Comparison of ENCODE assay signal across 8 mouse cellular contexts in the genomic region with DNA sequence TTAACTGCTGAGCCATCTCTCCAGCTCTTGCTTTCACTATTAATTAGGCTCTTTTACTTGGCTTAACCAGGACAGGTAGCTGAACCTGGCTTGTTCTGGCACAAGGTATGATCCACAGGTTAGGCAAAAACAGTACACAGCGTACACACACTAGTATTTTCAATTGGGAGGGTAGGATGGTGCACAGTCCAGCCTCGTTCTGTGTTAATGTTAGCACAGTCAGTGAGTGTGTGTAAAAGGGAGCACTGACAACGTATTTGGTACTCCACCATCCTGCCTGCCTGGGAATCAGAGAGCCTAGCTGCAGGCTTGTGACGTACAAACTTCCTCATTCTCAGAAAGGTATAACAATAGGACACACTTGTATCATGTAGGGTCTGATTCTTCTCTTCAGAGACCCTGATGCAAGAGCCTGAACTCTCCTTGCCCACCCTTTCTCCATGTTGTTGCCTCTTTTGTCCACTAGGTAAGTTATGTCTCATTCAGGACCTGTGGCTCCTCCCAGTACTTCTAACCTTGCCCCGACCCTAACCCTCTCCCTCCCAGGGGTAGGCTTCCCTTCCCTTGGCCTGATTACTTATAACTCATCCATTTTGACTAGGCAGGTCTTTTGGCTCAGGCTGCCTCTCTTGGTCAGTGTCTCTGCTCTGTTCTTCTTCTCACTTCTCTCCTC. TPM values are rescaled to one million over a fixed set of nuclear protein-coding genes. Genes with fewer than 3 reads are reported as not detected.
A peak's percentile ranks its signal among the peaks of the same experiment; 100 is the strongest.
DNase-seq lines count a peak whose midpoint lies in the region; ATAC-seq and TF ChIP-seq lines count a peak whose summit lies in the region.

No protein-coding gene starts in this region.

- peak in 1 of 3 experiments; percentile 17; a peak in 2 of 6 replicates for TF ChIP-seq CTCF in MEL (IDR thresholded peaks at IDR 0.05 in 2 of 3, conservative IDR thresholded peaks at IDR 0.05 in 1 of 3; ENCODE audit: control insufficient read depth in 1 of 3, insufficient read depth in 1 of 3, low read depth in 2 of 3, low read length in 3 of 3, poor library complexity in 1 of 3, severe bottlenecking in 1 of 3)
- TF ChIP-seq CTCF in hindbrain, postnatal 0 days (IDR thresholded peaks at IDR 0.05; ENCODE audit: low read depth) = no peak

- H3K36me3 ChIP-seq in hindbrain, embryonic 11.5 days (ENCODE audit: control insufficient read depth, insufficient read depth, low read length) = 0 out of 2 replicates have a peak, but pooled peaks cover 2% of the 10 kb centered on the region
- peaks cover 36% of the 10 kb centered on the region for H3K36me3 ChIP-seq in hindbrain, embryonic 12.5 days
- H3K36me3 ChIP-seq in MEL (ENCODE audit: control insufficient read depth in 1 of 2, insufficient read depth in 2 of 2, low read length in 2 of 2) = no peaks in the 10 kb centered on the region
- H3K36me3 ChIP-seq in hindbrain, postnatal 0 days (ENCODE audit: insufficient read depth, low read length) = peaks cover 28% of the 10 kb centered on the region; the same call in 1 of the 2 replicates

- H3K27me3 ChIP-seq in hindbrain, embryonic 11.5 days (ENCODE audit: control insufficient read depth, insufficient read depth, low read length) = no peaks in the 10 kb centered on the region
- no peaks in the 10 kb centered on the region for H3K27me3 ChIP-seq in hindbrain, embryonic 12.5 days
- peaks cover 0 to 3% of the 10 kb centered on the region in 2 experiments; a peak in 3 of 4 replicates for H3K27me3 ChIP-seq in MEL (ENCODE audit: control insufficient read depth in 1 of 2, insufficient read depth in 2 of 2, low read length in 2 of 2)
- no peaks in the 10 kb centered on the region for H3K27me3 ChIP-seq in hindbrain, postnatal 0 days (ENCODE audit: insufficient read depth, low read length)

- no peak overlapping the region for H3K27ac ChIP-seq in hindbrain, embryonic 11.5 days (ENCODE audit: low read depth, low read length)
- no peak overlapping the region for H3K27ac ChIP-seq in hindbrain, embryonic 12.5 days
- no peak overlapping the region for H3K27ac ChIP-seq in MEL (ENCODE audit: control insufficient read depth, low read depth, low read length)
- no peak overlapping the region for H3K27ac ChIP-seq in hindbrain, postnatal 0 days

- no peak for ATAC-seq in hindbrain, embryonic 11.5 days (ENCODE audit: low FRiP score)
- ATAC-seq in hindbrain, embryonic 12.5 days (ENCODE audit: low FRiP score) = no peak
- ATAC-seq in hindbrain, postnatal 0 days = peak; percentile 51; the same call in 1 of the 2 replicates
- ATAC-seq in monocyte, adult 5-6 weeks (replicated peaks; ENCODE audit: insufficient number of reproducible peaks, low FRiP score, low TSS enrichment, poor library complexity, severe bottlenecking) = 0 out of 2 replicates have a peak, but pooled peaks have one; percentile 17

- WGBS in hindbrain, embryonic 11.5 days = 59% methylated on average over 5 of the region's 5 CpGs
- WGBS in hindbrain, embryonic 12.5 days = 58% methylated on average over 5 of the region's 5 CpGs
- WGBS in hindbrain, postnatal 0 days = 55% methylated on average over 5 of the region's 5 CpGs

- H3K79me2 ChIP-seq in MEL (ENCODE audit: control insufficient read depth, insufficient read depth, low read length, poor library complexity) = no peaks in the 10 kb centered on the region

- no peak for TF ChIP-seq POLR2A in MEL (IDR thresholded peaks at IDR 0.05; ENCODE audit: control insufficient read depth in 1 of 2, insufficient read depth in 1 of 2, low read depth in 1 of 2, low read length in 2 of 2, poor library complexity in 1 of 2)

- DNase-seq in hindbrain, embryonic 11.5 days (ENCODE audit: low spot score) = peak; percentile 8
- DNase-seq in MEL (ENCODE audit: low read depth, low spot score) = peak; percentile 21
- no peak for DNase-seq in hindbrain, postnatal 0 days (ENCODE audit: low spot score)
- no peak for DNase-seq in urinary bladder, postnatal 25 days (ENCODE audit: low spot score)
- DNase-seq in urinary bladder, adult 18-20 months (ENCODE audit: low spot score in 2 of 2) = no peak
- no peak for DNase-seq in spleen, postnatal 14 days (ENCODE audit: low spot score in 2 of 2)

- no peak overlapping the region for H3K4me2 ChIP-seq in hindbrain, embryonic 11.5 days (replicated peaks; ENCODE audit: low read depth, low read length)
- H3K4me2 ChIP-seq in hindbrain, embryonic 12.5 days (replicated peaks) = no peak overlapping the region
- H3K4me2 ChIP-seq in hindbrain, postnatal 0 days (ENCODE audit: low read depth, low read length) = no peak overlapping the region

- H3K9ac ChIP-seq in hindbrain, embryonic 11.5 days (ENCODE audit: low read depth, low read length) = no peak overlapping the region
- H3K9ac ChIP-seq in hindbrain, embryonic 12.5 days = no peak overlapping the region
- no peak overlapping the region for H3K9ac ChIP-seq in MEL (ENCODE audit: control insufficient read depth, low read depth, low read length, poor library complexity, severe bottlenecking)
- no peak overlapping the region for H3K9ac ChIP-seq in hindbrain, postnatal 0 days (replicated peaks; ENCODE audit: low read length)

- TF ChIP-seq EP300 in MEL (IDR thresholded peaks at IDR 0.05; ENCODE audit: low read depth in 1 of 2, low read length in 2 of 2) = no peak

- no peak for TF ChIP-seq RAD21 in MEL (IDR thresholded peaks at IDR 0.05; ENCODE audit: low read depth, low read length)

- no peaks in the 10 kb centered on the region for H3K4me1 ChIP-seq in hindbrain, embryonic 11.5 days (replicated peaks; ENCODE audit: control insufficient read depth, insufficient read depth, low read length)
- peaks cover 11% of the 10 kb centered on the region; the same call in 1 of the 2 replicates for H3K4me1 ChIP-seq in hindbrain, embryonic 12.5 days
- no peaks in the 10 kb centered on the region for H3K4me1 ChIP-seq in MEL (ENCODE audit: control insufficient read depth in 1 of 2, insufficient read depth in 2 of 2, low read length in 2 of 2)
- no peaks in the 10 kb centered on the region for H3K4me1 ChIP-seq in hindbrain, postnatal 0 days (ENCODE audit: insufficient read depth, low read length)

- H3K4me3 ChIP-seq in hindbrain, embryonic 11.5 days (ENCODE audit: low read depth, low read length) = no peak overlapping the region
- no peak overlapping the region for H3K4me3 ChIP-seq in hindbrain, embryonic 12.5 days
- peak overlapping the region in 1 of 2 experiments; percentile 25; a peak in 2 of 4 replicates for H3K4me3 ChIP-seq in MEL (ENCODE audit: control insufficient read depth in 1 of 2, insufficient read depth in 1 of 2, low read depth in 2 of 2, low read length in 2 of 2)
- no peak overlapping the region for H3K4me3 ChIP-seq in hindbrain, postnatal 0 days (ENCODE audit: low read length)

- H3K9me3 ChIP-seq in hindbrain, embryonic 11.5 days (ENCODE audit: control insufficient read depth, low read length) = no peaks in the 10 kb centered on the region
- no peaks in the 10 kb centered on the region for H3K9me3 ChIP-seq in hindbrain, embryonic 12.5 days (replicated peaks)
- H3K9me3 ChIP-seq in MEL (replicated peaks; ENCODE audit: insufficient read depth, low read length) = no peaks in the 10 kb centered on the region
- no peaks in the 10 kb centered on the region for H3K9me3 ChIP-seq in hindbrain, postnatal 0 days (ENCODE audit: low read length)

TF ChIP-seq in MEL, 35 proteins besides CTCF, POLR2A, EP300 and RAD21:
- TF ChIP-seq GATA1 (IDR thresholded peaks at IDR 0.05; ENCODE audit: low read depth, low read length) (no peak), POLR2AphosphoS5 (IDR thresholded peaks at IDR 0.05; ENCODE audit: borderline replicate concordance, low read depth, low read length) (no peak), JUND (IDR thresholded peaks at IDR 0.05; ENCODE audit: low read depth, low read length) (no peak), MYB (IDR thresholded peaks at IDR 0.05; ENCODE audit: low read depth, low read length) (no peak), KAT2A (conservative IDR thresholded peaks at IDR 0.05; ENCODE audit: low read depth, low read length) (no peak), MAFK (IDR thresholded peaks at IDR 0.05; ENCODE audit: borderline replicate concordance, low read depth, low read length) (no peak), USF2 (IDR thresholded peaks at IDR 0.05; ENCODE audit: borderline replicate concordance in 1 of 2, insufficient read depth in 1 of 2, low read depth in 1 of 2, low read length in 2 of 2) (no peak), RCOR1 (IDR thresholded peaks at IDR 0.05; ENCODE audit: low read depth, low read length) (no peak), UBTF (IDR thresholded peaks at IDR 0.05; ENCODE audit: borderline replicate concordance, insufficient read depth, low read depth, low read length) (no peak)

RNA-seq across cellular contexts. Expression of gene Sinhcaf, which starts 48.2 kb away (rescaled TPM):
- polyA plus RNA-seq in hindbrain, embryonic 11.5 days (2014; fragmentation: Nextera tagmentation; extraction: Ambion mirVana) = 246 and 283 TPM in 2 replicates
- polyA plus RNA-seq in hindbrain, embryonic 12.5 days (2016; fragmentation: Nextera tagmentation; extraction: Ambion mirVana) = 164 and 166 TPM in 2 replicates
- 44.1 and 54.4 TPM in 2 replicates for total RNA-seq in MEL (2012; rRNA removed)
- polyA plus RNA-seq in MEL (2012; ENCODE audit: insufficient read depth in 1 of 2, insufficient read length in 2 of 2, low read depth in 1 of 2, low replicate concordance in 2 of 2, missing spikeins in 1 of 2) = 10 to 100 TPM; 34.7 to 59.7 TPM
- total RNA-seq in hindbrain, postnatal 0 days (2014; rRNA removed) = 19.1 and 25.9 TPM in 2 replicates
- polyA plus RNA-seq in hindbrain, postnatal 0 days (2015; fragmentation: Nextera tagmentation; extraction: Ambion mirVana) = 19.2 and 23.0 TPM in 2 replicates
- total RNA-seq in monocyte, adult 5-6 weeks (2017) = 34.2 to 42.2 TPM (median 38.3 TPM) in 3 replicates

Comparison
In these comparisons a context has a peak if more than half of its experiments do, and no peak if none do; other contexts are left out.
1. ATAC-seq: peak in hindbrain, postnatal 0 days (single experiment) and monocyte, adult 5-6 weeks (single experiment); none in hindbrain, embryonic 11.5 days (single experiment) and hindbrain, embryonic 12.5 days (single experiment).
2. DNase-seq: peak in hindbrain, embryonic 11.5 days (single experiment) and MEL (single experiment); none in hindbrain, postnatal 0 days (single experiment), urinary bladder, postnatal 25 days (single experiment), urinary bladder, adult 18-20 months (0 of 2) and spleen, postnatal 14 days (0 of 2).